Mouse (Mus musculus) neural tube, embryonic 11.5 days (tissue): Measurements from ENCODE around the gene Nphp1. TPM values are rescaled to one million over a fixed set of nuclear protein-coding genes. Genes with fewer than 3 reads are reported as not detected.
A peak's percentile ranks its signal among the peaks of the same experiment; 100 is the strongest.

Experiments used
- ATAC-seq: fragments of 200-750 bp; cut with Nextera tagmentation; 2 replicates; pipeline ENCODE4 v1.8.0; 2017; ENCODE audit warnings: moderate number of reproducible peaks, mild to moderate bottlenecking, moderate TSS enrichment, moderate library complexity; ENCODE audit not compliant: insufficient read depth, low FRiP score, low TSS enrichment
- DNase-seq: peaks from one replicate; pipeline ENCODE4 v3.0.0-alpha.2; 2015; ENCODE audit warnings: low spot score
- H3K27ac ChIP-seq: fragments of 300-500 bp; sonication (generic); 2 replicates; pipeline ENCODE4 v1.5.1; 2014; ENCODE audit warnings: low read depth, mild to moderate bottlenecking, low read length
- H3K27me3 ChIP-seq: fragments of 300-500 bp; sonication (generic); 2 replicates; pipeline ENCODE4 v1.6.1; 2014; ENCODE audit warnings: mild to moderate bottlenecking, low read length, mixed read lengths; ENCODE audit not compliant: control insufficient read depth, insufficient read depth
- H3K36me3 ChIP-seq: fragments of 300-500 bp; sonication (generic); 2 replicates; pipeline ENCODE4 v1.6.1; 2014; ENCODE audit warnings: mild to moderate bottlenecking, low read length, moderate library complexity, mixed read lengths; ENCODE audit not compliant: control insufficient read depth, insufficient read depth
- H3K4me1 ChIP-seq: fragments of 300-500 bp; sonication (generic); 2 replicates; pipeline ENCODE4 v1.6.1; 2014; ENCODE audit warnings: low read length, mixed read lengths; ENCODE audit not compliant: control insufficient read depth, insufficient read depth
- H3K4me2 ChIP-seq: fragments of 300-500 bp; sonication (generic); 2 replicates; pipeline ENCODE4 v1.6.1; 2014; ENCODE audit warnings: low read depth, mild to moderate bottlenecking, moderate library complexity
- H3K4me3 ChIP-seq: fragments of 300-500 bp; sonication (generic); 2 replicates; pipeline ENCODE4 v1.5.1; 2014; ENCODE audit warnings: low read depth, low read length
- H3K9ac ChIP-seq: fragments of 300-500 bp; sonication (generic); 2 replicates; pipeline ENCODE4 v1.6.1; 2014; ENCODE audit warnings: mild to moderate bottlenecking, low read length
- H3K9me3 ChIP-seq: fragments of 300-500 bp; sonication (generic); 2 replicates; pipeline ENCODE4 v1.6.1; 2016; ENCODE audit warnings: low read length; ENCODE audit not compliant: control insufficient read depth
- WGBS: fragments of 180-500 bp; shearing (Covaris S2); extraction: QIAGEN DNeasy Blood & Tissue Kit; methylation state at CpG from one replicate; pipeline ENCODE4 v1.1.7; 2014; 5-methylcytosine and 5-hydroxymethylcytosine counted together
- polyA plus RNA-seq: library from polyadenylated mRNA; unstranded; fragments of >200 nt; fragmentation: Nextera tagmentation; extraction: Ambion mirVana; gene quantifications from 2 replicates; pipeline ENCODE4 v1.2.1, GENCODE M21; 2014

Gene Nphp1
- polyA plus RNA-seq, 1 experiment from 2014 or later, result 23.2 TPM

DNA sequence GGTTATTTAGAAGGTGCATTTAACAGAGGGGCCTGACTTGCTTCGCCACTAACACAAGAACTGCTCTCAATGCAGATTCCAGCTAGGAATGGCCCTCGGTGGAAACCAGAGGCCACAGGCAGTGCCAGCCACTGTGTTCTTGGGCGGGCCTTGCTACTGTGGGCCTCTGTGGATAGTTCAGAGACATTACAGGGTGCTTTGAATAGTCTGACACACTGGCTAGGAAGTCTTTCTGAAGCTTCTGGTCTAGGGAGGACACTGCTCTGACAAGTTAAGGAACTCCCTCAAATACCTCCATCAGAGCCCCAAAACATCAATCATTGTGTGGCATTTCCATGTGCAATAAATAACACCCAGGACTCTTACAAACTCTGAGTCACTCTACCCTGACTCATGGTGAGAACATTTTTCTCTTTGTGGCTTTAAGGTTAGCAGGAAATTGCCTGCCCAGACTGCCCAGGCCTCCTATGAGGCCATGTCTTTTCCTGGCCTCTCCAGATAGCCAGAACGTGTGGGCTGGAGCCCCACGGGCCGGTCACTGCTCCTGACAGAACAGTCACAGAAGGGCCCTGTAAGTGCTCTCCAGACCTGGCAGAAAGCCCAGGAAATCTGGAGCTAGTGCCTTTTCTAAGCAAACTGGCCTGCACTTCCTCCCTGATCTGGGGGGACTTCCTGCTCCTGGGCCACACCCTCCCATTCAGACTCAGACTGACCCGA lies 66.4 kb downstream of the Nphp1 start:
- H3K27ac ChIP-seq, result no peak overlapping the region
- WGBS, result 50% methylated on average over 7 of the region's 7 CpGs

GRCm38 (mm10) chr2:127718839-127719468 lies 69.7 kb downstream of the Nphp1 start:
- Histone ChIP-seq H3K4me2 (no peak overlapping the region), H3K27ac (no peak overlapping the region), H3K9me3 (no peaks in the 10 kb centered on the region), H3K9ac (no peak overlapping the region), H3K4me1 (no peaks in the 10 kb centered on the region), H3K4me3 (no peak overlapping the region), H3K36me3 (no peaks in the 10 kb centered on the region), H3K27me3 (no peaks in the 10 kb centered on the region)
- ATAC-seq (no peak), DNase-seq (no peak)
- 81% methylated on average over 8 of the region's 8 CpGs for WGBS

More for the DNA sequence above, 66.4 kb downstream of the Nphp1 start:
- ATAC-seq (no peak), DNase-seq (peak; percentile 31)
- H3K9ac ChIP-seq, result no peak overlapping the region
- no peaks in the 10 kb centered on the region for H3K27me3 ChIP-seq
- H3K4me3 ChIP-seq, result no peak overlapping the region
- no peaks in the 10 kb centered on the region for H3K36me3 ChIP-seq
- no peaks in the 10 kb centered on the region for H3K4me1 ChIP-seq
- no peak overlapping the region for H3K4me2 ChIP-seq
- H3K9me3 ChIP-seq, result no peaks in the 10 kb centered on the region

DNA sequence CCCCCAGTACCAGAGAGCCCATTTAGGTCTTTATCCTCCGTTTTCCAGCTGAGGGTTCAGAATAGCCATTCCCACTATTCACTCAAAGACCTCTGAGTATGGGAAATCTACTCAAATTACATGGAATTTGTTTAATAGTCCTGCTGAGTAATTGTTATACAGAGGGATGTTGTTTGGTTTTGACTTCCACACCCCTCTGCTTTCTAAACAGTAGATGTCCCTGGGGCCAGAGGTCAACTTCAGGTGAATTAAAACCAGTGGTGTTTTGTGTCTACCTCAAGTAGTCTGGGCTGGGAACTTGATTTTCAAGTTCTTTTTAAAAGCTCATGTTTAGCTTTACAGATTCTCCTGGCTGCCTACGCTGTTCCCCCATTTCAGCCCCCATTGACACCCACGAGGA lies 74.0 kb downstream of the Nphp1 start:
- Histone ChIP-seq H3K27me3 (no peaks in the 10 kb centered on the region), H3K4me1 (no peaks in the 10 kb centered on the region), H3K36me3 (no peaks in the 10 kb centered on the region), H3K4me3 (no peak overlapping the region), H3K4me2 (no peak overlapping the region), H3K9ac (no peak overlapping the region), H3K9me3 (no peaks in the 10 kb centered on the region), H3K27ac (no peak overlapping the region)
- no peak for ATAC-seq
- WGBS, result 49% methylated on average over 3 of the region's 3 CpGs
- no peak for DNase-seq

DNA sequence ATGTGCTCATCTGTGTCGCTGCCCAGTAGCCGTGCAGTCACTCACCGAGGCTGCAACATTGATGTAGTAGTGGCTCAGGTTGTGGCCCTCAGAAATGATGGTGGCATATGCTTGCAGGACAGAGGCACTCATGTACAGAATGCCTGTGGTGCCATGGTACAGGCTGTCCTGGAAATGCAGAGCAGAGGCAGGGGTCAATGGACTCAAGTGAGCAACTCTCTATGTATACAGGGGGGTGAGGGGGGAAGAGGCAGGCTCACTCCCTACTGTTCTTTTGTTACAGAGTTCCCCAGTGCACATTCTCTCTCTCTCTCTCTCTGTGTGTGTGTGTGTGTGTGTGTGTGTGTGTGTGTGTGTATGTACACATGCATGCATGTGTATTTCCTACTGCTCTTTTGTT lies 79.9 kb downstream of the Nphp1 start:
- Histone ChIP-seq H3K9me3 (no peaks in the 10 kb centered on the region), H3K4me2 (no peak overlapping the region), H3K9ac (no peak overlapping the region), H3K36me3 (no peaks in the 10 kb centered on the region), H3K27me3 (no peaks in the 10 kb centered on the region), H3K4me3 (no peak overlapping the region), H3K4me1 (no peaks in the 10 kb centered on the region), H3K27ac (no peak overlapping the region)
- 77% methylated on average over 3 of the region's 3 CpGs for WGBS
- DNase-seq (no peak), ATAC-seq (no peak)

- Histone ChIP-seq H3K9ac (no peak overlapping the region), H3K4me1 (no peaks in the 10 kb centered on the region), H3K36me3 (no peaks in the 10 kb centered on the region), H3K27me3 (no peaks in the 10 kb centered on the region), H3K9me3 (no peaks in the 10 kb centered on the region), H3K27ac (no peak overlapping the region), H3K4me2 (no peak overlapping the region), H3K4me3 (no peak overlapping the region)
- no peak for ATAC-seq
- no peak for DNase-seq
- WGBS, result 34% methylated on average over 3 of the region's 3 CpGs
Measured at GRCm38 (mm10) chr2:127708060-127708459, 80.6 kb downstream of the Nphp1 start.

- no peaks in the 10 kb centered on the region for H3K9me3 ChIP-seq
- no peaks in the 10 kb centered on the region for H3K36me3 ChIP-seq
- H3K4me1 ChIP-seq, result no peaks in the 10 kb centered on the region
- H3K27me3 ChIP-seq, result no peaks in the 10 kb centered on the region
- H3K4me2 ChIP-seq, result no peak overlapping the region
- no peak overlapping the region for H3K9ac ChIP-seq
- H3K27ac ChIP-seq, result no peak overlapping the region
- no peak overlapping the region for H3K4me3 ChIP-seq
- DNase-seq, result no peak
- ATAC-seq, result no peak
- WGBS, result 81% methylated on average over 6 of the region's 6 CpGs
Measured at GRCm38 (mm10) chr2:127705267-127705666, 83.4 kb downstream of the Nphp1 start.

Other genes with a start within 250 kb of the Nphp1 start
- gene Prom2, start 247.4 kb downstream of the Nphp1 start, polyA plus RNA-seq, result 0.62 and 0.89 TPM in 2 replicates
- 8.7 and 9.8 TPM in 2 replicates for gene Zfp661, start 201.8 kb downstream of the Nphp1 start, polyA plus RNA-seq
- gene Mrps5, start 201.7 kb downstream of the Nphp1 start, polyA plus RNA-seq, result 149 and 154 TPM in 2 replicates
- 1.1 and 1.2 TPM in 2 replicates for gene Mal, start 132.2 kb downstream of the Nphp1 start, polyA plus RNA-seq
- gene Mall, start 59.0 kb downstream of the Nphp1 start, polyA plus RNA-seq, result 2.0 and 2.2 TPM in 2 replicates
- gene Mtln, start 3.6 kb upstream of the Nphp1 start, polyA plus RNA-seq, result 25.2 and 25.7 TPM in 2 replicates
- gene Bub1, start 43.0 kb upstream of the Nphp1 start, polyA plus RNA-seq, result 35.5 TPM in 2 replicates
- gene Acoxl, start 50.0 kb upstream of the Nphp1 start, polyA plus RNA-seq, result 0.09 TPM in 1 of 2 replicates, not detected in the other